Mouse (Mus musculus) ES-E14 (cell line): ENCODE measurements around the gene Tnnc2. TPM values are rescaled to one million over a fixed set of nuclear protein-coding genes. Genes with fewer than 3 reads are reported as not detected.

Source experiments
- DNase-seq: peaks from one replicate; pipeline ENCODE4 v3.0.0-alpha.2; 2013; ENCODE audit warnings: low read depth, low spot score
- H3K27ac ChIP-seq: 2 replicates; pipeline ENCODE4 v1.5.1; 2012; ENCODE audit warnings: low read depth, mild to moderate bottlenecking, low read length, moderate library complexity, mixed read lengths; ENCODE audit not compliant: poor library complexity, insufficient read depth, severe bottlenecking
- H3K36me3 ChIP-seq: 2 replicates; pipeline ENCODE4 v1.6.1; 2012; ENCODE audit warnings: mild to moderate bottlenecking, low read length, moderate library complexity, mixed read lengths; ENCODE audit not compliant: control insufficient read depth, poor library complexity, insufficient read depth, severe bottlenecking
- H3K4me1 ChIP-seq, 2 experiments: fragments of 150-350 bp in 1 of 2; sonication (generic) in 1 of 2; 2 replicates each; pipeline ENCODE4 v1.6.1; 2012; ENCODE audit warnings: low read length in 2 of 2, mild to moderate bottlenecking in 1 of 2, mixed read lengths in 1 of 2; ENCODE audit not compliant: control insufficient read depth in 2 of 2, insufficient read depth in 2 of 2, poor library complexity in 1 of 2
- H3K4me3 ChIP-seq, 2 experiments: fragments of 150-350 bp in 1 of 2; sonication (generic) in 1 of 2; 2 replicates each; pipeline ENCODE4 v1.5.1; 2012; ENCODE audit warnings: low read length in 2 of 2, low read depth in 1 of 2, mild to moderate bottlenecking in 1 of 2, mixed read lengths in 1 of 2; ENCODE audit not compliant: insufficient read depth in 1 of 2, poor library complexity in 1 of 2, severe bottlenecking in 1 of 2
- H3K9ac ChIP-seq: 2 replicates; pipeline ENCODE4 v1.6.1; 2012; ENCODE audit warnings: low read depth, mild to moderate bottlenecking, low read length, mixed read lengths; ENCODE audit not compliant: poor library complexity, insufficient read depth, severe bottlenecking
- H3K9me3 ChIP-seq: fragments of 150-350 bp; sonication (generic); 2 replicates; pipeline ENCODE4 v1.6.1; 2012; ENCODE audit warnings: low read depth, mild to moderate bottlenecking, low read length; ENCODE audit not compliant: control insufficient read depth, insufficient read depth
- CHD2 ChIP-seq: IDR thresholded peaks from 2 replicates; pipeline ENCODE4 v1.6.1; 2014; ENCODE audit warnings: mild to moderate bottlenecking, low read depth, low read length, inconsistent platforms
- HCFC1 ChIP-seq: IDR thresholded peaks from 2 replicates; pipeline ENCODE4 v1.6.1; 2012; ENCODE audit warnings: low read length, inconsistent platforms, borderline replicate concordance; ENCODE audit not compliant: insufficient read depth
- MAFK ChIP-seq: IDR thresholded peaks from 2 replicates; pipeline ENCODE4 v1.6.1; 2014; ENCODE audit warnings: mild to moderate bottlenecking, low read depth, low read length, inconsistent platforms; ENCODE audit not compliant: insufficient read depth
- ZC3H11A ChIP-seq: IDR thresholded peaks from 2 replicates; pipeline ENCODE4 v1.6.1; 2012; ENCODE audit warnings: low read depth, mild to moderate bottlenecking, inconsistent platforms, low read length, borderline replicate concordance
- ZNF384 ChIP-seq: IDR thresholded peaks from 2 replicates; pipeline ENCODE4 v1.6.1; 2012; ENCODE audit warnings: low read depth, low read length, inconsistent platforms
- in situ Hi-C, 2 experiments: fragments of 600-800 bp; cut with MboI; formaldehyde crosslinking; loops; one replicate each; pipeline ENCODE4 v1.15.1; 2025; ENCODE audit warnings: low sequenced_read_pairs in 2 of 2, inconsistent platforms in 1 of 2; ENCODE audit not compliant: unreplicated experiment in 2 of 2
- total RNA-seq: library from RNA; depleted of rRNA; stranded (reverse); fragments of 300-350 nt; gene quantifications from 2 replicates; pipeline ENCODE4 v1.2.3, GENCODE M21; 2012

Tnnc2 gene
- total RNA-seq, 1 experiment, result 1.7 TPM

DNA sequence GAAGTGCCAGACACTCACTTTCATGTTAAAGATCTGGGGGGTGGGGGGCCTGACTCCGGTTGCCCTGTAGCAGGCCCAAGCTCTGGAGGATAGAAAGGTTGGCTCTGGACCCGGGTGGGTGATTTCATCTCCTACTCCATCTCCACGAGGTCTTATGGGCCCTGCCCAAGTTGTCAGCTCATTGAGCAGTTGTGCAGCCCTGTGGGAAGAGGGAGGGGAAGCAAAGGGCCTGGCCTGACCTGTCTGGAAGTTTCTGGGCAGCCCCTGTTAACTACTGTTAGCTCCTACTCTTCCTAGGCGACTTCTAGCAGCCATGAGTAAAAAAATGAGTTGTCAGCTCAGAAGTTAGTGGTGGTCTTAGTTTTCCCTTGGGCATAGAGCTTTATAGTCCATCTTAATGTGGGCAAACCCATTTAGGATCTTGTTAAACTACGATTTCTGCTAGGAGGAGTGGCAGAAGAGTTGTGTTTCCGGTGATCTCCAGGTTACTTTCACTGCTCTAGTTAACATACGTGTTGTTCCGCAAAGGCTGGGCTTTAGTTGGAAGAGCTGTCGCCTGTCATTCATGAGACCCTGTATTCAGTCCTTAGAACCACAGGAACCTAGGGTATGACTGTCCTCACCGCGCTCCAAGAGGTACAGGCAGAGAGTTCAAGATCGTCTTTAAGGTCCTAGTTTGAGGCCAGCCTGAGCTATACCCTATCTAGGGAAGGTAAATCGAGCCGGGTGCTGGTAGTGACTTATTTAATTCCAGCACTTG lies 6.4 kb downstream of the Tnnc2 start:
- peaks cover 25% of the 10 kb centered on the region for H3K36me3 ChIP-seq
- TF ChIP-seq HCFC1, result no peak
- no peak overlapping the region for H3K9ac ChIP-seq
- no peak for DNase-seq
- H3K27ac ChIP-seq, result no peak overlapping the region
- H3K4me3 ChIP-seq, result no peak overlapping the region
- H3K9me3 ChIP-seq, result no peaks in the 10 kb centered on the region
- H3K4me1 ChIP-seq, result peaks cover 0 to 16% of the 10 kb centered on the region in 2 experiments; a peak in 2 of 4 replicates
- in situ Hi-C loops, result no loop called here

DNA sequence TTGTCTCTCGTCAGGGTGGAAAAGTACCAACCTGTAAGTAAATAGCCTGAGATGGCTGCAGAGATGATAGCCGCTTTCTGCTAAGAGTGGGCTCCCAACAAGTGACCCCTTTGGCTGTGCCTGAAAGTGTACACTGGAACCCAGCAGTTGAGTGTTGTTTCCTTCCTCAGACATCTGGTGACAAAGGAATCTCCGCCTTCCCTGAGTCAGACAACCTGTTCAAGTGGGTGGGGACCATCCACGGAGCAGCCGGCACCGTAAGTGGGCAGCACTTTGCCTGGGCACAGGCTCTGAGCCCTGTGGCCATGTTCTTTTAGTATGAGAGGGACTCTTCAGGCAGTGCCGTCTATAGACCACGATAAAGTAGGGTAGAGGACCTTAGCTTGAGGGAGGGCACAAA lies 8.6 kb downstream of the Tnnc2 start:
- peak overlapping the region; percentile 98 for H3K9ac ChIP-seq
- in situ Hi-C loops, result no loop called here
- H3K9me3 ChIP-seq, result no peaks in the 10 kb centered on the region
- peaks cover 39% of the 10 kb centered on the region for H3K36me3 ChIP-seq
- H3K4me3 ChIP-seq, result peak overlapping the region; percentile 98 to 100
- peaks cover 0 to 6% of the 10 kb centered on the region in 2 experiments; a peak in 2 of 4 replicates for H3K4me1 ChIP-seq
- no peak for TF ChIP-seq HCFC1
- TF ChIP-seq MAFK, result no peak
- TF ChIP-seq ZNF384, result no peak
- TF ChIP-seq CHD2, result no peak
- no peak for TF ChIP-seq ZC3H11A
- no peak overlapping the region for H3K27ac ChIP-seq
- no peak for DNase-seq

DNA sequence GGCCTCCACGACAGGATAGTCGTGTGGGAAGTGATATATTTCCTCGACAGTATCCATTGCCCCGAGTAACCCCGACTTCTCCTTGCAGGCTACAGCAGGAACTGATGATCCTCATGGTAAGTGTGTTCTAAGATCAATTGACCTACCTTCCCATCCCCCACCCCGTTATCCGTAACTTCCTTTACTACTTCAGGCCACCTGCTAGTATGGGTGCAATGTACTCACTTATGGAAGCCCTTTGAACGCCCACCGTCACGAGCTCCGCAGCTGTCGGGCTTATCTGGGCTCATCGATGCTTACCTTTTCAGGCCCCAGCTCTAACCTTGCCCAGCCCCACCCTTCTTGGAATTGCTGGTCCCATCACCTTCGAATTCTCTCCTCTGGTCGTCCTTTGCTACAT lies 9.5 kb downstream of the Tnnc2 start:
- no peak for DNase-seq
- peak overlapping the region; percentile 83 for H3K27ac ChIP-seq
- in situ Hi-C loops, result no loop called here
- peak overlapping the region; percentile 98 to 100 for H3K4me3 ChIP-seq
- no peak for TF ChIP-seq ZNF384
- no peak for TF ChIP-seq ZC3H11A
- TF ChIP-seq MAFK, result no peak
- no peak for TF ChIP-seq HCFC1
- no peak for TF ChIP-seq CHD2
- H3K9me3 ChIP-seq, result no peaks in the 10 kb centered on the region
- peaks cover 46% of the 10 kb centered on the region for H3K36me3 ChIP-seq
- peaks cover 0 to 6% of the 10 kb centered on the region in 2 experiments; a peak in 2 of 4 replicates for H3K4me1 ChIP-seq
- H3K9ac ChIP-seq, result peak overlapping the region; percentile 98

DNA sequence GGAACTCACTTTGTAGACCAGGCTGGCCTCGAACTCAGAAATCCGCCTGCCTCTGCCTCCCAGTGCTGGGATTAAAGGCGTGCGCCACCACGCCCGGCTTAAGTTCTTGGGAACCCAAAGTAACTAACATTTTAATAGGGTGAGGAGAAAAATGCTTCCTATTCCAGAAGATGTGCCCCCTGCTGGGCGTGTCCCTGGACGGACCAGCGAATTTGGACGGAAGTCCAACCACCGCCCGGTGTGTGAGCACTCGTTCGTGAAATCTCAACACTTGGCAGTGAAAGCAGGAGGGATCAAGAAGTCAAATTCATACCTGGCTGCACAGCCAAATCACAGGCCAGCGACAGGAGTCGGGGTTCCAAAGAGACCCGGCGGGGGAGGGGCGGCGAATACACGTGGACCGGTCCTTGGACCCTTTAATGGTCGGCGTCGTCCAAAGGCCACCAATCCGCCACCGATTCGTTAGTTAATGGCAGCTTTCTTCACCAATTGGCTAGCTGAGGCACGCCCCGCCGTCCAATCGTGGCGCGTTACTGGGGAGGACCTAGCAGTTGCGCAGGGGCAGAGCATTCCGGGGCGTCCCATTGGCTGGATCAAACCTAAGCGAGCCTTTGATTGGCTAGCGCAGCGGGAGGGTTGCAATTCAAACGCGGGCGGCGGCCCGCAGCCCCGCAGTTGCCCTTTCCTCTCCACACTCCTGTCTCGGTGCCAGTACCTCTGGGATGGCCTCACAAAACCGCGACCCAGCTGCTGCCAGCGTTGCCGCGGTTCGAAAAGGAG lies 10.3 kb downstream of the Tnnc2 start, which contains the start of gene Ube2c:
TSS of gene Ube2c (plus strand) at position 641 of the 780 bp plus-strand sequence.
- peaks cover 52% of the 10 kb centered on the region for H3K36me3 ChIP-seq
- peak within 1 kb of the TSS; percentile 98 to 100 for H3K4me3 ChIP-seq
- H3K27ac ChIP-seq, result peak within 1 kb of the TSS; percentile 94
- TF ChIP-seq CHD2 (peak; percentile 97), MAFK (no peak)
- in situ Hi-C loops, result no loop called here
- H3K9me3 ChIP-seq, result no peaks in the 10 kb centered on the region
- DNase-seq, result peak; percentile 98
- H3K9ac ChIP-seq, result peak within 1 kb of the TSS; percentile 98
- H3K4me1 ChIP-seq, result peaks cover 0 to 6% of the 10 kb centered on the region in 2 experiments; a peak in 2 of 4 replicates
